Mouse (Mus musculus) midbrain, embryonic 16.5 days (tissue): ENCODE measurements around the gene Fam83g. TPM values are rescaled to one million over a fixed set of nuclear protein-coding genes. Genes with fewer than 3 reads are reported as not detected.

Source experiments
- ATAC-seq: fragments of 200-750 bp; cut with Nextera tagmentation; 2 replicates; pipeline ENCODE4 v1.8.0; 2017; ENCODE audit warnings: moderate TSS enrichment
- H3K27ac ChIP-seq: fragments of 300-500 bp; sonication (generic); 2 replicates; pipeline ENCODE4 v1.5.1; 2014; ENCODE audit warnings: mild to moderate bottlenecking, low read length, mixed read lengths
- H3K27me3 ChIP-seq: fragments of 300-500 bp; sonication (generic); 2 replicates; pipeline ENCODE4 v1.6.1; 2014; ENCODE audit warnings: low read depth, low read length, mixed read lengths; ENCODE audit not compliant: control insufficient read depth, insufficient read depth
- H3K36me3 ChIP-seq: fragments of 300-500 bp; sonication (generic); 2 replicates; pipeline ENCODE4 v1.6.1; 2014; ENCODE audit warnings: mild to moderate bottlenecking, low read length, moderate library complexity, mixed read lengths; ENCODE audit not compliant: control insufficient read depth, insufficient read depth
- H3K4me1 ChIP-seq: fragments of 300-500 bp; sonication (generic); 2 replicates; pipeline ENCODE4 v1.6.1; 2014; ENCODE audit warnings: mild to moderate bottlenecking, low read length, mixed read lengths; ENCODE audit not compliant: control insufficient read depth, insufficient read depth
- H3K4me2 ChIP-seq: fragments of 300-500 bp; sonication (generic); 2 replicates; pipeline ENCODE4 v1.6.1; 2014; ENCODE audit warnings: mild to moderate bottlenecking, low read length, mixed read lengths
- H3K4me3 ChIP-seq: fragments of 300-500 bp; sonication (generic); 2 replicates; pipeline ENCODE4 v1.5.1; 2014; ENCODE audit warnings: low read depth, mild to moderate bottlenecking, low read length, moderate library complexity, mixed read lengths
- H3K9ac ChIP-seq: fragments of 300-500 bp; sonication (generic); 2 replicates; pipeline ENCODE4 v1.6.1; 2014; ENCODE audit warnings: low read depth, low read length, mixed read lengths
- H3K9me3 ChIP-seq: fragments of 300-500 bp; sonication (generic); replicated peaks from 2 replicates; pipeline ENCODE4 v1.6.1; 2014; ENCODE audit warnings: mild to moderate bottlenecking, low read length, mixed read lengths; ENCODE audit not compliant: control insufficient read depth, poor library complexity, severe bottlenecking
- WGBS: fragments of 180-500 bp; shearing (Covaris S2); extraction: QIAGEN DNeasy Blood & Tissue Kit; methylation state at CpG from one replicate; pipeline ENCODE4 v1.1.7; 2014; 5-methylcytosine and 5-hydroxymethylcytosine counted together
- polyA plus RNA-seq: library from polyadenylated mRNA; unstranded; fragments of >200 nt; fragmentation: Nextera tagmentation; extraction: Ambion mirVana; gene quantifications from 2 replicates; pipeline ENCODE4 v1.2.1, GENCODE M21; 2015

The Fam83g gene
- polyA plus RNA-seq, 1 experiment from 2014 or later = 0.26 TPM

DNA sequence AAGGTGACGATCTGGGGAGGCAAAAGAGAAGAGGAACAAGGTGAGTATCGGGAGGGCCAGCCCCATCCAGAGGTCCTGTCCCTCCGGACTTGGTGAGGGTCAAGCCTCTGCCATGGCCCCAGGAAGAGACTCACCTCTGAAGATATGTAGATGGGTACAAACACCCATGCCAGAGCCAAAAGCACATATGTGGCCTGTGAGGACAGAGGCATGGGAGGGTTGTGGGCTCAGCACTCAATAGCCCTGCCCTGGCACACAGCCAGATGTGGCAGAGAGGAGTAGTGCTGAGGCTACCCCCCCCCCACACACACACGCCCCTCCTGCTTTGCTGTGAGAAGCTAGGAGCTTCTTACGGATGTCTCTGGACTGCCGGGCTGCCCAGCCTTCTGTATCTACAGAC, 31.2 kb downstream of the Fam83g start:
- Histone ChIP-seq H3K36me3 (no peaks in the 10 kb centered on the region), H3K4me3 (no peak overlapping the region), H3K9ac (no peak overlapping the region), H3K27me3 (no peaks in the 10 kb centered on the region), H3K27ac (no peak overlapping the region), H3K4me1 (no peaks in the 10 kb centered on the region), H3K4me2 (no peak overlapping the region), H3K9me3 (no peaks in the 10 kb centered on the region)
- ATAC-seq = peak; percentile 56; the same call in 1 of the 2 replicates
- 71% methylated on average over 6 of the region's 6 CpGs for WGBS

DNA sequence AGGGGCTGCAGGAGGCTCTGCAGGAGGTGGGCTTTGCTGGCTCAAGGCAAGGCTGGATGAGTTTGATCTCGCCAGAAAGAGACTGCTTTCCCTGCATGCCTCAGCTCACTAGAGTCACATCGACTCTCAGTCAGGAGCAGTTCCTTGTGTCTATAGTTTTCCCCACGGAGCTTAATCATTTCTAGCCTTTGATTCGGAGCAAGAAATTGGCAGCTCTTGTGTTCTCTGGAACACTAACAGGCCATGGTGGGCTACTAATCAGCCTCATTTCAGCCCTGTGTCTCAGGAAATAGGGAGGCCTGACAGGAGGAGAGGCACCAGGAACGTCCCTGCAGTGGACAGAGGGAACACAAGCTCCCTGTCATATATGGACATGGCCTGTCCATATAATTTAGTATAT, 34.1 kb downstream of the Fam83g start:
- Histone ChIP-seq H3K9me3 (no peaks in the 10 kb centered on the region), H3K27ac (no peak overlapping the region), H3K4me1 (no peaks in the 10 kb centered on the region), H3K4me2 (no peak overlapping the region), H3K4me3 (no peak overlapping the region), H3K27me3 (no peaks in the 10 kb centered on the region), H3K36me3 (no peaks in the 10 kb centered on the region), H3K9ac (no peak overlapping the region)
- WGBS = 59% methylated on average over 5 of the region's 5 CpGs
- ATAC-seq = no peak

DNA sequence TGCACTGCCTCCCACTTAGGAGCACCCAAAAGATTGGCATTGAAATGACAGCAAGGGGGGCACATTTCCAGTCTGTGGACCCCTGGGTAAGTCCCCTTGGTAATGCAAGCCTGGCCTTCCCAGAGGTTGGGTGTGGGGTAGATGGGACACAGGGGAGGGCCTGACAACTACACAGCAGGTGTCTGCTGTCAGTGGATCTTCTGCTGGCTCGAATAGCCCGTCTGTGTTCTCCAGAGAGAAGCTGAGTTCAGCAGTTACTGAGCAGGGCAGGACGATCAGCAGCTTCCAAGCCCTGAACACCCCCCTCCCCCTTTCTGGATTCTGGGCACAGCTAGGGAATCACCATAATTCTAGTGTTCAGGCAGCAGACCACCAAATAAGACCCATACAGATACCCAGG, 35.5 kb downstream of the Fam83g start:
- Histone ChIP-seq H3K27me3 (no peaks in the 10 kb centered on the region), H3K9ac (no peak overlapping the region), H3K36me3 (no peaks in the 10 kb centered on the region), H3K4me2 (no peak overlapping the region), H3K9me3 (no peaks in the 10 kb centered on the region), H3K4me1 (no peaks in the 10 kb centered on the region), H3K27ac (no peak overlapping the region), H3K4me3 (no peak overlapping the region)
- ATAC-seq = no peak
- WGBS = 58% methylated on average over 3 of the region's 3 CpGs

DNA sequence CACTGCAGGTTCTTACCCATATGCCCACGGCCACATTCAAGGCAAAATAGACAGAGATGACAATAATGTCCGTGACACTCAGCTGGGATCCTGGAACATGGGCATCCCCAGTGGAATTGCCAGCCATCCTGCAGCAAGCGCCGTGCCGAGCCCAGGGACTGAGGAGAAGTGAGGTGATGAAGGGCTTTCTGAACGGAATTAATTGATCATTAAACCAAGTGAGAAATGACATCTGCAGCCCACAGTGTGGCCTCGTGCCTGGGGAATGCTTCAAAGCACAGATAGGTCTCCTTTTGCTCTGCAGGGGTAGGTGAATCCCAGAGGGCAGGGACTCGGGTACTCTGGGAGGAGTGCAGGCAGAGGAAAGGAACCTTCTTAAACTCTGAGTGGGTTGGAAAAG, 35.9 kb downstream of the Fam83g start:
- Histone ChIP-seq H3K27ac (no peak overlapping the region), H3K4me3 (no peak overlapping the region), H3K27me3 (no peaks in the 10 kb centered on the region), H3K9me3 (no peaks in the 10 kb centered on the region), H3K9ac (no peak overlapping the region), H3K4me2 (no peak overlapping the region), H3K4me1 (no peaks in the 10 kb centered on the region), H3K36me3 (no peaks in the 10 kb centered on the region)
- 60% methylated on average over 8 of the region's 8 CpGs for WGBS
- no peak for ATAC-seq

DNA sequence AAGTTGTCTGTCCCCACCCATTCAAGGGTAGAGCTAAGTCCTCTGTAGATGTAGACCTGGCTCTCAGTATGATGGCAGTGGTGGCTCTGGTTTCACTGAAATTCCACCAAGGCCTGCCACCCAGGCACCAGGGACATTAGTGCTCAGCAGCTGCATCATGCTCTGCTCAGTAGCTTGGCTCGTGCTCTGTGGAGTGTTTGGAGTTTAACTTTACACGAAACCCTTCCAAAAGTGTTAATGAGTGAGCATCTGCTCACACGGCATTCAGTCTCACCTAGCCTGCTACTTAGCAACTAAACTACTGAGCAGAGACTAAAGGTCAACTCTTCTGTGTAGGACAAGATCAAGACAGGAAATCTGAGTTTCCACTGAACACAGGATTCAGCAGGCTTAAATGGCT, 36.7 kb downstream of the Fam83g start, which contains the start of gene Slc5a10:
Gene Slc5a10, minus strand, starts transcription at position 191 of the 400 bp plus-strand sequence.
- ATAC-seq = no peak
- H3K27ac ChIP-seq = no peak within 1 kb of the TSS
- H3K4me1 ChIP-seq = no peaks in the 10 kb centered on the region
- H3K4me2 ChIP-seq = no peak within 1 kb of the TSS
- H3K27me3 ChIP-seq = no peaks in the 10 kb centered on the region
- WGBS = 78% methylated on average over 3 of the region's 3 CpGs
- H3K36me3 ChIP-seq = no peaks in the 10 kb centered on the region
- no peaks in the 10 kb centered on the region for H3K9me3 ChIP-seq
- H3K4me3 ChIP-seq = no peak within 1 kb of the TSS
- no peak within 1 kb of the TSS for H3K9ac ChIP-seq

DNA sequence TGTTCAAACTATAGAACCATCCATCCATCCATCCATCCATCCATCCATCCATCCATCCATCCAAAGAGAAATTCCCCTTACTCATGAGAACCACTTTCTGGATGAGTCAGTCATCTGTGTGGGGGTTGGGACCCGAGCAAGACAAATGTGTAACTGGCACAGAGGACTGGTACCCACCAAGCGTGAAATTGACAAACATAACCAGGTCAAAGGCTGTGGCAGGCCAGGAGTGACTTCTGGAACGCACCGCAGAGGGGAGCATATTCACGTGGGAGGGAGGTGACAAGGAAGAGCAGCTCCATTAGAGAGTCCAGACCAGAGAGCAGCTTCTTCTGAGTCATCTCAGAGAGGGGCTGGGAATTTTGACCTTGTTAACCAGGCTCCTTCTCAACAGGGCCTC, 38.2 kb downstream of the Fam83g start:
- no peak overlapping the region for H3K27ac ChIP-seq
- 73% methylated on average over 5 of the region's 5 CpGs for WGBS
- no peak overlapping the region for H3K4me3 ChIP-seq
- no peaks in the 10 kb centered on the region for H3K36me3 ChIP-seq
- H3K27me3 ChIP-seq = no peaks in the 10 kb centered on the region
- H3K9me3 ChIP-seq = no peaks in the 10 kb centered on the region
- no peak overlapping the region for H3K4me2 ChIP-seq
- H3K4me1 ChIP-seq = no peaks in the 10 kb centered on the region
- no peak for ATAC-seq
- no peak overlapping the region for H3K9ac ChIP-seq

DNA sequence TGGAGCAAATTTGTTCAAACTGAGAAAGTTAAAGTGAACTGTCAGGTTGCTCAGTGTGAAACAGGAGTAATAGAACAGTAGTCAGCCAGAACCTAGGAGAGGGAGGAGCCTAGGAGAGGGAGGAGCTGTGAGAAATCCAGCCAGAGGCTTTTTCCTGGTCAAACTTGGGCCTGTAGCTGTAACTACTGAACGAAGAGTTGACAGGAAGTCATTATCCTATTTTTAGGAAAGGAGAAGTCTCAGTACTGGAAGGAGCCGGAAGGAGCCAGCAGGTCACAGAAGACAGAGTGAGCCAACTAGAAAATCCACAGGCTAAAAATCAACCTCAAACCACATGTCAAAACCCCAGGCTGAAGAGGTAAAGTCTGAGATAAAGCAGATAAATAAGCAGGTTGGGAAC, 44.1 kb downstream of the Fam83g start:
- Histone ChIP-seq H3K9me3 (no peaks in the 10 kb centered on the region), H3K27ac (no peak overlapping the region), H3K4me3 (no peak overlapping the region), H3K4me2 (no peak overlapping the region), H3K9ac (no peak overlapping the region), H3K27me3 (no peaks in the 10 kb centered on the region), H3K4me1 (no peaks in the 10 kb centered on the region), H3K36me3 (peaks cover 17% of the 10 kb centered on the region)
- ATAC-seq = no peak
- WGBS = 96% methylated on average over 2 of the region's 2 CpGs

DNA sequence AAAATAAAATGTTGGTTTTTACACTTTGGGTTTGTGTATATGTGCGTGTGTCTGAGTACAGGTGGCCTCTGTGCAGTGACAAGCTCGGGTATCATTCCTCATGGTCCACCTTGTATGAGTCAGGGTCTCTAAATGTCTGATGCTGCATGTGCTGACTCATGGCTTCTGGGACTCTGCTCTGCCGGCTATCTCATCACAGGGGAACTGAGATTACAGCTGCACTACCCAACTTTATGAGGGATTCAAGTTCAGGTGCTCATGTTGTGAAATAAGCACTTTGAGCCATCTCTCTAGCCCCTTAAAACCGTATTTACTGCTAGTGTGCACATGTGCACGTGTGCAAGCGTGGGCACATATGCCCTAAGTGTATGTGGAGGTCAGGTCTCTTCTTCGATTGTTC, 48.8 kb downstream of the Fam83g start:
- no peak overlapping the region for H3K4me2 ChIP-seq
- no peak overlapping the region for H3K27ac ChIP-seq
- no peaks in the 10 kb centered on the region for H3K9me3 ChIP-seq
- H3K4me3 ChIP-seq = no peak overlapping the region
- H3K27me3 ChIP-seq = no peaks in the 10 kb centered on the region
- WGBS = 94% methylated on average over 7 of the region's 7 CpGs
- no peak for ATAC-seq
- H3K4me1 ChIP-seq = no peaks in the 10 kb centered on the region
- peaks cover 28% of the 10 kb centered on the region for H3K36me3 ChIP-seq
- no peak overlapping the region for H3K9ac ChIP-seq

DNA sequence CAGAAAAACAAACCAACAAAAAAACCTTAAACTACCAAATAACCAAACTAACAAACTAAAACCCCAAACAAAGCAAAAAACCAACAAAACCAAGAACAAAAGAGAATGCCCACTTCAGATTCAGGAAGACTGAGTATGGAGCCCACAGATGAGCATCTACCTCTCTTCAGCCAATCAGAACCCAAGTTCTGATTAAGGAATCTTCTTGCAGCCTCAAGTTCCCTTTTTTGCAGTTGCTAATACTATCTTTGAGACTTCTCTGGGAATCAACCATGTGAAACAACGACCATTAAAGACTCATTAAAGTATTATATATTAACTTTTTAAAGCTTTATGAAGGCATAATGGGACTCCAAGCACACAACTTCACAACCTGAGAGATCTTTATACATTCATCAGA, 53.4 kb downstream of the Fam83g start:
- Histone ChIP-seq H3K36me3 (peaks cover 38% of the 10 kb centered on the region), H3K9ac (no peak overlapping the region), H3K27ac (no peak overlapping the region), H3K4me1 (no peaks in the 10 kb centered on the region), H3K9me3 (no peaks in the 10 kb centered on the region), H3K4me2 (no peak overlapping the region), H3K27me3 (no peaks in the 10 kb centered on the region), H3K4me3 (no peak overlapping the region)
- no peak for ATAC-seq
- whole genome bisulfite sequencing = 93% methylated on average over 1 of the region's 1 CpGs

DNA sequence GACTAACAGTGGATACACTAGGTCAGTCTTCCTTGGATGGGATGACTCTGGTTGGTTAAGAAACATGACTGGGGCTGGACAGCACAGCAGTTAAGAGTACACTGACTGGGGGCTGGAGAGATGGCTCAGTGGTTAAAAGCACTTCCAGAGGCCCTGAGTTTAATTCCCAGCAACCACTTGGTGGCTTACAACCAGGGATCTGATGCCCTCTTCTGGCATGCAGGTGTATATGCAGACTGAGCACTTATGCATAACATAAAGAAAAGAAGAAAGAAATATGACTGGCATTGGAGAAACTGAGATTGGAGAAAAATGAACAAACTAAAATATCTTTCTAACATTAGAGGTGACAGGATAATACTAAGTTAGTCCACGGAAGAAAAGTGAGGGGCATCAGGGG, 56.6 kb downstream of the Fam83g start:
- Histone ChIP-seq H3K4me1 (no peaks in the 10 kb centered on the region), H3K36me3 (peaks cover 27% of the 10 kb centered on the region)
- WGBS = 96% methylated on average over 1 of the region's 1 CpGs

More for the DNA sequence above, 56.6 kb downstream of the Fam83g start:
- no peaks in the 10 kb centered on the region for H3K9me3 ChIP-seq
- no peaks in the 10 kb centered on the region for H3K27me3 ChIP-seq
- no peak overlapping the region for H3K9ac ChIP-seq
- H3K4me3 ChIP-seq = no peak overlapping the region
- no peak overlapping the region for H3K4me2 ChIP-seq
- ATAC-seq = no peak
- no peak overlapping the region for H3K27ac ChIP-seq
